Mouse (Mus musculus) heart, embryonic 12.5 days (tissue): ENCODE results near the gene D11Wsu47e. TPM values are rescaled to one million over a fixed set of nuclear protein-coding genes. Genes with fewer than 3 reads are reported as not detected.

Source experiments
- ATAC-seq: fragments of 200-750 bp; cut with Nextera tagmentation; 2 replicates; pipeline ENCODE4 v1.8.0; 2017; ENCODE audit warnings: moderate TSS enrichment, moderate library complexity; ENCODE audit not compliant: insufficient number of reproducible peaks, low FRiP score
- H3K27ac ChIP-seq: fragments of 300-500 bp; sonication (generic); 2 replicates; pipeline ENCODE4 v1.5.1; 2016; ENCODE audit warnings: mild to moderate bottlenecking, moderate library complexity; ENCODE audit not compliant: poor library complexity, severe bottlenecking
- H3K27me3 ChIP-seq: fragments of 300-500 bp; sonication (generic); replicated peaks from 2 replicates; pipeline ENCODE4 v1.6.1; 2016; ENCODE audit warnings: mild to moderate bottlenecking, moderate library complexity
- H3K36me3 ChIP-seq: fragments of 300-500 bp; sonication (generic); 2 replicates; pipeline ENCODE4 v1.6.1; 2016; ENCODE audit warnings: mild to moderate bottlenecking, moderate library complexity
- H3K4me1 ChIP-seq: fragments of 300-500 bp; sonication (generic); replicated peaks from 2 replicates; pipeline ENCODE4 v1.6.1; 2016; ENCODE audit warnings: mild to moderate bottlenecking
- H3K4me2 ChIP-seq: fragments of 300-500 bp; sonication (generic); 2 replicates; pipeline ENCODE4 v1.6.1; 2016; ENCODE audit warnings: mild to moderate bottlenecking, moderate library complexity
- H3K4me3 ChIP-seq: fragments of 300-500 bp; sonication (generic); 2 replicates; pipeline ENCODE4 v1.5.1; 2016; ENCODE audit warnings: mild to moderate bottlenecking
- H3K9ac ChIP-seq: fragments of 300-500 bp; sonication (generic); 2 replicates; pipeline ENCODE4 v1.6.1; 2016; ENCODE audit warnings: mild to moderate bottlenecking, moderate library complexity
- H3K9me3 ChIP-seq: fragments of 300-500 bp; sonication (generic); replicated peaks from 2 replicates; pipeline ENCODE4 v1.6.1; 2016; ENCODE audit warnings: mild to moderate bottlenecking, moderate library complexity
- WGBS: fragments of 180-500 bp; shearing (Covaris S2); methylation state at CpG from one replicate; pipeline ENCODE4 v1.1.7; 2016; 5-methylcytosine and 5-hydroxymethylcytosine counted together
- polyA plus RNA-seq: library from polyadenylated mRNA; unstranded; fragments of >200 nt; fragmentation: Nextera tagmentation; extraction: Ambion mirVana; gene quantifications from 2 replicates; pipeline ENCODE4 v1.2.1, GENCODE M21; 2016

The D11Wsu47e gene
- polyA plus RNA-seq, 1 experiment from 2014 or later, result 20.7 TPM

GRCm38 (mm10) chr11:113725235-113726048, 41.2 kb downstream of the D11Wsu47e start:
- Histone ChIP-seq H3K9ac (no peak overlapping the region), H3K4me2 (no peak overlapping the region), H3K36me3 (peaks cover 47% of the 10 kb centered on the region), H3K4me1 (peaks cover 18% of the 10 kb centered on the region; the same call in 1 of the 2 replicates), H3K27me3 (no peaks in the 10 kb centered on the region), H3K9me3 (no peaks in the 10 kb centered on the region), H3K4me3 (no peak overlapping the region), H3K27ac (no peak overlapping the region)
- no peak for ATAC-seq
- 84% methylated on average over 4 of the region's 4 CpGs for WGBS

- peaks cover 30% of the 10 kb centered on the region; the same call in 1 of the 2 replicates for H3K4me1 ChIP-seq
These were observed 43.0 kb downstream of the D11Wsu47e start for GRCm38 (mm10) chr11:113726994-113727888.

GRCm38 (mm10) chr11:113727992-113728391, 43.8 kb downstream of the D11Wsu47e start:
- H3K4me1 ChIP-seq, result peaks cover 28% of the 10 kb centered on the region
- no peak overlapping the region for H3K4me3 ChIP-seq
- 79% methylated on average over 6 of the region's 6 CpGs for WGBS
- no peak overlapping the region for H3K4me2 ChIP-seq
- H3K36me3 ChIP-seq, result peaks cover 47% of the 10 kb centered on the region
- H3K9me3 ChIP-seq, result no peaks in the 10 kb centered on the region
- no peak overlapping the region for H3K9ac ChIP-seq
- H3K27ac ChIP-seq, result no peak overlapping the region
- no peaks in the 10 kb centered on the region for H3K27me3 ChIP-seq
- ATAC-seq, result no peak

More at GRCm38 (mm10) chr11:113726994-113727888, 43.0 kb downstream of the D11Wsu47e start:
- peaks cover 47% of the 10 kb centered on the region for H3K36me3 ChIP-seq
- H3K9ac ChIP-seq, result no peak overlapping the region
- no peak overlapping the region for H3K4me3 ChIP-seq
- no peak for ATAC-seq
- no peaks in the 10 kb centered on the region for H3K9me3 ChIP-seq
- no peak overlapping the region for H3K4me2 ChIP-seq
- H3K27me3 ChIP-seq, result no peaks in the 10 kb centered on the region
- no peak overlapping the region for H3K27ac ChIP-seq
- WGBS, result 92% methylated on average over 14 of the region's 14 CpGs

GRCm38 (mm10) chr11:113729239-113729638, 45.0 kb downstream of the D11Wsu47e start:
- H3K4me2 ChIP-seq, result no peak overlapping the region
- peaks cover 47% of the 10 kb centered on the region for H3K36me3 ChIP-seq
- peaks cover 40% of the 10 kb centered on the region for H3K4me1 ChIP-seq
- no peak overlapping the region for H3K4me3 ChIP-seq
- no peak overlapping the region for H3K9ac ChIP-seq
- no peak overlapping the region for H3K27ac ChIP-seq
- no peak for ATAC-seq
- 89% methylated on average over 21 of the region's 21 CpGs for WGBS
- no peaks in the 10 kb centered on the region for H3K27me3 ChIP-seq
- H3K9me3 ChIP-seq, result no peaks in the 10 kb centered on the region

GRCm38 (mm10) chr11:113729917-113730316, 45.7 kb downstream of the D11Wsu47e start:
- Histone ChIP-seq H3K4me3 (no peak overlapping the region), H3K9ac (no peak overlapping the region), H3K4me1 (peaks cover 47% of the 10 kb centered on the region), H3K27ac (no peak overlapping the region), H3K27me3 (no peaks in the 10 kb centered on the region), H3K36me3 (peaks cover 44% of the 10 kb centered on the region), H3K4me2 (no peak overlapping the region), H3K9me3 (no peaks in the 10 kb centered on the region)
- no peak for ATAC-seq
- WGBS, result 59% methylated on average over 8 of the region's 8 CpGs

GRCm38 (mm10) chr11:113730879-113731278, 46.7 kb downstream of the D11Wsu47e start:
- ATAC-seq, result no peak
- Histone ChIP-seq H3K9me3 (no peaks in the 10 kb centered on the region), H3K4me3 (no peak overlapping the region), H3K27me3 (no peaks in the 10 kb centered on the region), H3K4me1 (peaks cover 55% of the 10 kb centered on the region), H3K27ac (no peak overlapping the region), H3K9ac (peak overlapping the region; percentile 37; the same call in 1 of the 2 replicates), H3K4me2 (no peak overlapping the region), H3K36me3 (peaks cover 35% of the 10 kb centered on the region)
- 58% methylated on average over 3 of the region's 3 CpGs for WGBS

GRCm38 (mm10) chr11:113731945-113732612, 47.9 kb downstream of the D11Wsu47e start:
- Histone ChIP-seq H3K9ac (no peak overlapping the region), H3K4me3 (no peak overlapping the region), H3K9me3 (no peaks in the 10 kb centered on the region), H3K27ac (no peak overlapping the region), H3K4me2 (no peak overlapping the region), H3K36me3 (peaks cover 24% of the 10 kb centered on the region), H3K27me3 (no peaks in the 10 kb centered on the region), H3K4me1 (peaks cover 59% of the 10 kb centered on the region)
- ATAC-seq, result no peak
- WGBS, result 90% methylated on average over 10 of the region's 10 CpGs

- Histone ChIP-seq H3K4me1 (peaks cover 73% of the 10 kb centered on the region), H3K4me2 (no peak overlapping the region), H3K9ac (peak overlapping the region; percentile 33; the same call in 1 of the 2 replicates), H3K27ac (peak overlapping the region; percentile 37; the same call in 1 of the 2 replicates), H3K4me3 (no peak overlapping the region), H3K36me3 (peaks cover 7% of the 10 kb centered on the region), H3K27me3 (no peaks in the 10 kb centered on the region), H3K9me3 (no peaks in the 10 kb centered on the region)
- peak; percentile 37; the same call in 1 of the 2 replicates for ATAC-seq
- WGBS, result 56% methylated on average over 6 of the region's 6 CpGs
These were observed 49.6 kb downstream of the D11Wsu47e start for GRCm38 (mm10) chr11:113733631-113734364.

- Histone ChIP-seq H3K4me2 (no peak overlapping the region), H3K9ac (no peak overlapping the region), H3K4me3 (no peak overlapping the region), H3K4me1 (peaks cover 82% of the 10 kb centered on the region), H3K27me3 (no peaks in the 10 kb centered on the region), H3K27ac (0 out of 2 replicates have a peak overlapping the region, but pooled peaks have one; percentile 8), H3K9me3 (no peaks in the 10 kb centered on the region), H3K36me3 (no peaks in the 10 kb centered on the region)
- WGBS, result 60% methylated on average over 6 of the region's 6 CpGs
- no peak for ATAC-seq
These were observed 50.9 kb downstream of the D11Wsu47e start for GRCm38 (mm10) chr11:113735151-113735550.

- H3K36me3 ChIP-seq, result peaks cover 9% of the 10 kb centered on the region
- H3K4me1 ChIP-seq, result peaks cover 79% of the 10 kb centered on the region
- H3K4me3 ChIP-seq, result no peak overlapping the region
- H3K9ac ChIP-seq, result no peak overlapping the region
- no peak overlapping the region for H3K27ac ChIP-seq
- H3K9me3 ChIP-seq, result no peaks in the 10 kb centered on the region
- ATAC-seq, result no peak
- H3K27me3 ChIP-seq, result no peaks in the 10 kb centered on the region
- H3K4me2 ChIP-seq, result no peak overlapping the region
- 66% methylated on average over 11 of the region's 11 CpGs for WGBS
These were observed 52.8 kb downstream of the D11Wsu47e start for GRCm38 (mm10) chr11:113736848-113737552.
